Mouse (Mus musculus) kidney, adult 9 months (tissue): ENCODE measurements around the gene Gatd1.
"Not testable (repeated sequence)": the region's sequence is repeated elsewhere in the genome, so short reads cannot be mapped to it uniquely, and the experiment has no call there.

Experiments
- DNase-seq: peaks from one replicate; pipeline ENCODE4 v3.0.0; 2022

The Gatd1 gene

GRCm38 (mm10) chr7:141426948-141427730 is 13.2 kb upstream of the Gatd1 start:
- no peak for DNase-seq

DNA sequence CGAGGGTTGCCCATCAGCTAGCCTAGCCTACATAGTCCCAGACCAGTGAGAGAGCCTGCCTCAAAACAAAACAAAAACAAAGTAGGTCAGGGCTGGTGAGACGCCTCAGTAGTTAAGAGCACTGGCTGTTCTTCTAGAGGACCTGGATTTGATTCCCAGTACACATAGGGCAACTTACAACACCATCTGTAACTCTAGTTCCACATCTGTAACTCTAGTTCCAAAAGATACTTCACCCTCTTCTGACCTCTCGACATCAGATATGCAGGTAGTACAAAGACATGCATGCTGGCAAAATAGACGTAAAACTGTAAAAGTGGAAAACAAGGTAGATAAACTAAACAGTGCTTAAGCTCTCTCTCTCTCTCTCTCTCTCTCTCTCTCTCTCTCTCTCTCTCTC is 9.9 kb upstream of the Gatd1 start:
- no peak for DNase-seq

DNA sequence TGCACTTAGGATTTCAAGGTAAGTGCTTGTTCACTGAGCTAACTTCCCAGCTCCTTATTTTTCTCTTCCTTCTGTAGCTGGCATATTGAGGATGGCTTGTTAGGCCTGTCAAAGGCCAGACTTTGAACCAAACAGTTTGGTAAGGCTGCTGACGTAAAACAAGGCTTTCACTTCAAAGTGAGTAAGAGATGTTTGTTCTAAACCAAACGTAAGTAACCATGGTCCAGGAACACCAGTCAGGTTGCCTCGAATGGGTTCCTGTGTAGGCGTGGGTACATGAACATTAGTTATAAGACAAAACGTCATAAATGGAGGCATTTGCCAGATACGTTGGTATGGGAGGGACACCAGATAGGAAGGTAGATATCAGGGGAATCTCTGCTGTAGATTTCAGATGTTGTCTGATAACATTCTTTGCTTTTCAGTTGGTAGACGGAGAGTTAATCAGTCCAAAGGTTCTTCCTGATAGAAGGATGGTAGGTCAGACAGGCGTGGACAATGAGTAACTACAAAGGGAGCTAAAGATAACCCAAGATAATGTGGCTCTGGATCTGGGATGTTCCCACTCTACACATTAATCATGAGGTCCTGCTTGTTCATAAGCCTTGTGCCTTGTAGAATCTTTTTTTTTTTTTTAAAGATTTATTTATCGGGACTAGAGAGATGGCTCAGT is 6.2 kb upstream of the Gatd1 start:
- DNase-seq, result no peak

GRCm38 (mm10) chr7:141418970-141419369 is 5.0 kb upstream of the Gatd1 start:
- DNase-seq, result no peak

DNA sequence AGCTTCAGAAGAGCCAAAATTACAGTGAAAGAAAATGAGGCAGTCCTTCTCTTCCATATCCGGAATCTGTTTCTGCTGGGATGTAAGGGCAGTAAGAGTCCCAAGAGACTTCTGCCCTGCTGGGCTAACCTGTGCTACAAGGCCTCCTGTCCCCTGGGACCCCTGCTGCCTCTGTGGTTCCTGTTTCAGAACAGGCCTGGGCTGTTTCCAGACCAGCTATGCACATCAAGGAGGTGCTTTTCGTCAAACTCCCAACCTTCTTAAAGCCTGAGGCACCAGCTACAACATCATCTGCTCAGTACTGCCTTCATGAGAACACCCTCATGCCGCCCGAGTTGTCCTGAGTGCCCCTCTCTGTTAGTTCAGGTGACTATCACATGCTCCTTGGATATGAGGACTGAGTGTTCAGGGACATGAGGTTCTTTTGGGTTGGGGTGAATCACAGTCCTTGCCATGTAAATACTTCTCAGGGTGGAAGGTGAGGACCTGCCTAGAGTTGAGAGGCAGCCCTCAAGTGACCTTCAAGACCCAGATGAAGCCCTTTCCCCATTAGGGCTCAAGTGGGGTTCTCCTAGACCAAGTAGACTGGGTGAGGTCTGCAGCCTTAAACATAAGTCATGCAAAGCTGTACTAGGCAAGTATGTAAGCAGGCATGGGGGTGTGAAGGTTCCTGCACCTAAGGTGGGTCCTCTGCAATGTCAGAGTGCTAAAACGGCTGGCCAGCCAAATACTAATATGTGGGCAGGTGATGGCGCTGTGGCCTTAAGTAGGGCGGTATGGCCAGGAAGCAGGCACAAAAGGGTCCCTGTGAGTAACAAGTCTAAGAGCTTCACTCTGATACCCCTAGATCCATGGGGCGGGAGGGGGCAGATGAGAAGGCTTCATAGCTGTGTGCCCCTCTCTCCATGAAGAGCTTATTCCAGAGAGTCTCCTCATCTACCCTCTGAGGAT is 4.1 kb upstream of the Gatd1 start:
- DNase-seq, result no peak

DNA sequence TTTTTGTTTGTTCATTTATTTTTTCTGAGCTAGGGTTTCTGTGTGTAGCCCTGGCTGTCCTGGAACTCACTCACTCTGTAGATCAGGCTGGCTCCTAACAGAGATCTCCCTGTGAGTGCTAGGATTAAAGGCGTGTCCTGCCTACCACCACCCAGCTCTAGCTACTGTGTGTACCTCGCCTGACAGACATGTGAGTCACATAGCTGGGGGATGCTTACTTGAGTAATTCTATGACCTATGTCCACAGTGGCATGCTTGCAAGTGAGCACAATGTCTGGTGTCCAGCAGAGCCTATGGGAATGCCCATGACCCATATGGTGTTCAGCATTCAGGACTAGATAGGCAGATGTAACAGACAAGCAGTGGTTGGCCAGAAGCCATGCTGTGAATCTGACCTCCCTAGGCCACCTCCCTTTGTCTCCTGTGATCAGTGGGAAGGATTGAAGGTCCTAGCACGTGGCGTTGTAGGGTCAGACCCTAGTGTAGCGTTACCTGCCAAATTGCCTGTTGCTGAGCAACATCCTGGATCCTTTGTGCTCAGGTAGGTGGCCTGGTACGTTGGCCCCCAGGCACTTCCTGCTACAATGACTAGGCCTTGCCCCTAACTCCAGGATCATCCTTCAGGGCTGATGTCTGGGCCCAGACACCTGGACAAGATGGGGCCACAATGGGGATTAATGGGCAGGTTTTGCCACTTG is 2.4 kb upstream of the Gatd1 start:
- DNase-seq, result no peak

DNA sequence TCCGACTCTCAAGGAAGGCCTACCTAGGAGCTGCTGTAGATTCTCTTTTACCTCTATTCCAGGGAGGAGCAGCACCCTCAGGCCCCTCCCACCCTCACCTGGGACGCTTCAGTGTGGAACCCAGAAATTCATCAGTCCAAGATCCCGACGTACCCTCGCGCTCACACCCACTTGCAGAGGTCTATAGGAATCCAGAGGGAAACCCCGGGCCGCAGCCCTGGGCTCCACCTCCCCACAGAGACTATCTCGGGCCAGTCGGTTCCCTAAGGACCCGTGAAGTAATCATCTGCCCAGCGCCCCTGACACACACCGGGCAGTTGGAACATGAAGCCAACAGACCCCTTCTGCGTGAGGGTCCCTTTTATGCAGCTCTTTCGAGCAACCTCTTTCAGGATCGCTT is 605 bp downstream of the Gatd1 start:
- no peak for DNase-seq

DNA sequence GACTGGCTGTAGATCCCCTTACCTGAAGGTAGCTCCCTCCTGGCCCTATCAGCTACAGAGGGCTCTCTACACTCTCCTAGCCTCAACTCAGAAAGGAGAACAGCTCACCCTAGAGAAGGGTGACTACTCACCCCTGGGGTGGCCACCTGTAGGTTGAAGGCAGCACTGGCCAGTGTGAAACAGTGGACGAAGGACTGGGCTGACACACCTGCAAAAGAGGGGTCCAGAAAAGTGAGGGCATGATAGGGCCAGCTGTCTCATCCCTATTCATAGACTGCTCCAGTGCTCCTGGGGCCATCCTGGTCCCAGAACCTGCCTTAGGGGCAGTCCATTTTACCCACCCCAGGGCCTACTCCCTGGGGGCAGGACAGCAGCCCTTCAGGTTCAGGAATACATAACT is 2.3 kb downstream of the Gatd1 start:
- no peak for DNase-seq

DNA sequence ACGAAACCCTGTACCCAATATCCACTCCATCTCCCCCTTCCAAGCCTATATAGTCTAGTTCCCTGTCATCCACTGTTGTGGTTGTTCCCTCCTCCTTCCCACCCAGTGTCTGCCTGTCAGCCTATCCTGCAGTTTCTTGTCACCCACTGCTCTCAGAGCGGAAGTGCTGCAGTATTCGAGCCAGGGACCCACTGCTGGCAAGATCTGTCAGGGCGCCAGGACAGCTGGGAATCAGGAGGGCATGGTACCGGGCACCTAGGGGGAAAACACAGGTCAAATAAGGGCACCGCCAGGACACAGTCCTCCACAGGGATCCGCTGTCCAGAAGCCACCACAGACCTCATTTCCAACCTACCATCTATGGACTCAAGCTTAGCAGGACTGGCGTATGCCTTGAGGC is 3.3 kb downstream of the Gatd1 start:
- no peak for DNase-seq

GRCm38 (mm10) chr7:141408833-141409232 is 5.1 kb downstream of the Gatd1 start:
- DNase-seq, result peak; percentile 91

DNA sequence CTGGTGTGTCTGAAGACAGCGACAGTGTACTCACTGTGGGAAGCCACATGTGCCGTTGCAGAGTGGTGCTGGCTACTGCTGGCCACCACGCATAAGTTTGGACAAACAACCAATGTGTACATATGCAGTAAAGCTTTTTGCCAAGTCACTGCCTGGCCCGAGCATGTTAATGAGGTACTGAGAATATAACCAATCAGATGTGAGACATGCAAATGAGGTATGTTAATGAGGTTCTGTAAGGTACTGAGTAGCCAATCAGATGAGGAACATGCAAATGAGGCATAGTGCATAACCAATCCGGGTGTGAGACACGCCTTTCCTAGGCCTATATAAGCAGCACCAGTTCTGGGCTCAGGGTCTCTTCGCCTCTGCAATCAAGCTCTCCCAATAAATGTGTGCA is 6.3 kb downstream of the Gatd1 start:
- DNase-seq, result not testable (repeated sequence)

DNA sequence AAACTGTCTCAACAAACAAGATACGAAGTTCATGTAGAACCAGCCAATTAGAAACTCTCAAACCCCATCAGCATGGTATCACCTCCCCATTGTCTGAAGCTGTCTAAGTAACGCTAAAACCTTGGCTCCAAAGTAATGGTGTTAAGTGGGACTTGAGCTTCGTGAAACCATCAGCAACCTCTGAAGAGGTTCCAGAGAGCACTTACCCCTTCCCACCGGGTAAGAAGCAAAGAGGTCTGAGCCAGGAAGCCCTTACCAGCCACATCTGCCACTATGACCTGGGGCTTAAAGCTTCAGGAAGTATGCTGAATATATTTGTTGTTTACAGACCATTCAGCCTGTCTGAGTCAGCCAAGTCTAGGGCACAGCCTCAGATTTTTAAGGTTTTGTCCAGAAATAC is 8.5 kb downstream of the Gatd1 start:
- DNase-seq, result no peak

DNA sequence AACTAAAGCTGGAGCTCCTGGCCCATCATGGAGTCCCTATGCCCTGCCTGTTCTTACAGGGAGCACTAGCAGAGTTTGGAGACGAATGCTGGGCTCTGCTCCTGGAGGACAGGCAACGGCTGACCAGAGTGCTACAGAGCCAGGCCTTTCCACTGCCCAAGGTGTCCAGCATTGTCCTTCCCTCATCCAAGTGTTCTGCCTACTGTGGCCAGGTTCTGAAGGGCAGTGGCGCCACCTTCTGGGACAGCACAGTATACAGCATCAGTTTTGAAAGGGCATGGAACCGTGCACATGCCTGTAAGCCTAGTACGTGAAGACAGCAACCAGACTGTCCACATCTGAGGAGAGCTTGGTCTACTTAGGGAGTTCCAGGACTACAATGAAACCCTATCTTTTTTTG is 10.6 kb downstream of the Gatd1 start:
- peak; percentile 72 for DNase-seq

GRCm38 (mm10) chr7:141395348-141395747 is 18.6 kb downstream of the Gatd1 start:
- DNase-seq, result no peak

- peak; percentile 74 for DNase-seq
Measured at GRCm38 (mm10) chr7:141394771-141395170, 19.2 kb downstream of the Gatd1 start.

GRCm38 (mm10) chr7:141394158-141394557 is 19.8 kb downstream of the Gatd1 start:
- DNase-seq, result no peak

GRCm38 (mm10) chr7:141392552-141393222 is 21.2 kb downstream of the Gatd1 start:
- DNase-seq, result no peak

DNA sequence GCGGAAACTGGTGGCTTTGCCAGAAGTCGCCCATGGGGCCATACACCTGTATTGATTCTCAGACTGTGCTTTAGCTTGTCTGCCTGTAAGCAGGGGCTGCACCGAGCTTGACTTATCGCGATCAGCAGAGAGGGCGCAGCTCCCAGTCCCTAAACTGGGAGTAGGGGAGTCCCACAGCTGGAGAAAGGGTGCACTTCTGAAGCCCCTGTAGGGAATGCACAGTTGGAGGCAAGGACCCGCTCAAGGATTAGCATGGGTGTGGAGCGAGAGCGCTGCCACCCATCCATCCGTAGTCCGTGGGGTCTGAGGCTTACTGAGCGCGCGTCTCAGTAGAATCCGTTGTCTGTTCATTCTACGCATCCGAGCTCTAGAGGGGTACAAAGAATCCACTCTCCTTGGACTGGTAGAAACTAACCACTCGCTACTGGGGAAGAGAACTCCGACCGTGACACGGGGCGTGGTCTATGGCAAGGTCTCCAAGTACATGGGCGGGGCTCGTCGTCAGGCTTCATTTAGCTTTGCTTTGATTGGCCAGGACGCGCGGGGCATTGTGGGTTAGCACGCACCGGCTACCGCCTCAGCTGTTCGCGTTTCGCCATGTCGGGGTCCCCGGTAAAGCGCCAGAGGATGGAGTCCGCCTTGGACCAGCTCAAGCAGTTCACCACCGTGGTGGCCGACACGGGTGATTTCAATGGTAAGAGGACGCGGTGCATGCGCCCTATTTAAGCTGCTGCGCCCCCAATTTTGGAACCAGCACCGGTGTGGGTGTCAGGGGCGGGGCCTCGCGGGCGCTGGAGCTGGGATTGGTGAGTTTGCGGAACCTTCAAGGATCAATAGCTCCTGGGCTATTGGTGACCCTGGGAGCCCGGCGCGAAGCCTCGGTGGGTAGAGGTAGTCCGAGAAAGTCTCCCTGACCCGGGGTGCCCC is 22.0 kb downstream of the Gatd1 start, which contains the start of gene Taldo1:
Gene Taldo1 (plus strand): TSS at position 575 of the 927 bp plus-strand sequence.
- DNase-seq, result peak; percentile 98

GRCm38 (mm10) chr7:141390326-141391259 is 23.3 kb downstream of the Gatd1 start:
- peak; percentile 67 for DNase-seq
